Mouse (Mus musculus) embryonic facial prominence, embryonic 14.5 days (tissue): Measurements from ENCODE around the gene Tprn. TPM values are rescaled to one million over a fixed set of nuclear protein-coding genes. Genes with fewer than 3 reads are reported as not detected.
A peak's percentile ranks its signal among the peaks of the same experiment; 100 is the strongest.

Experiments used
- ATAC-seq: fragments of 200-750 bp; cut with Nextera tagmentation; 2 replicates; pipeline ENCODE4 v1.8.0; 2017; ENCODE audit warnings: low read depth, moderate number of reproducible peaks, moderate TSS enrichment
- DNase-seq: peaks from one replicate; pipeline ENCODE4 v3.0.0-alpha.2; 2015; ENCODE audit warnings: low spot score
- H3K27ac ChIP-seq: fragments of 300-500 bp; sonication (generic); replicated peaks from 2 replicates; pipeline ENCODE4 v1.5.1; 2014; ENCODE audit warnings: low read depth, mild to moderate bottlenecking, low read length, moderate library complexity
- H3K27me3 ChIP-seq: fragments of 300-500 bp; sonication (generic); replicated peaks from 2 replicates; pipeline ENCODE4 v1.6.1; 2014; ENCODE audit warnings: low read length; ENCODE audit not compliant: control insufficient read depth, insufficient read depth
- H3K36me3 ChIP-seq: fragments of 300-500 bp; sonication (generic); 2 replicates; pipeline ENCODE4 v1.6.1; 2014; ENCODE audit warnings: low read length, mixed read lengths; ENCODE audit not compliant: control insufficient read depth, insufficient read depth
- H3K4me1 ChIP-seq: fragments of 300-500 bp; sonication (generic); 2 replicates; pipeline ENCODE4 v1.6.1; 2014; ENCODE audit warnings: antibody characterized with exemption, low read length; ENCODE audit not compliant: control insufficient read depth, insufficient read depth
- H3K4me2 ChIP-seq: fragments of 300-500 bp; sonication (generic); 2 replicates; pipeline ENCODE4 v1.6.1; 2014; ENCODE audit warnings: low read depth, mild to moderate bottlenecking, low read length, moderate library complexity, mixed read lengths
- H3K4me3 ChIP-seq: fragments of 300-500 bp; sonication (generic); 2 replicates; pipeline ENCODE4 v1.5.1; 2014; ENCODE audit warnings: low read depth, mild to moderate bottlenecking, low read length
- H3K9ac ChIP-seq: fragments of 300-500 bp; sonication (generic); 2 replicates; pipeline ENCODE4 v1.6.1; 2014; ENCODE audit warnings: low read depth, mild to moderate bottlenecking, low read length, moderate library complexity, mixed read lengths
- H3K9me3 ChIP-seq: fragments of 300-500 bp; sonication (generic); 2 replicates; pipeline ENCODE4 v1.6.1; 2016; ENCODE audit warnings: low read length; ENCODE audit not compliant: control insufficient read depth
- WGBS: fragments of 180-500 bp; shearing (Covaris S2); extraction: QIAGEN DNeasy Blood & Tissue Kit; methylation state at CpG from one replicate; pipeline ENCODE4 v1.1.7; 2014; 5-methylcytosine and 5-hydroxymethylcytosine counted together
- polyA plus RNA-seq: library from polyadenylated mRNA; unstranded; fragments of >200 nt; fragmentation: Nextera tagmentation; extraction: Ambion mirVana; gene quantifications from 2 replicates; pipeline ENCODE4 v1.2.1, GENCODE M21; 2014

Gene Tprn
- polyA plus RNA-seq, 1 experiment from 2014 or later, result 5.1 TPM

DNA sequence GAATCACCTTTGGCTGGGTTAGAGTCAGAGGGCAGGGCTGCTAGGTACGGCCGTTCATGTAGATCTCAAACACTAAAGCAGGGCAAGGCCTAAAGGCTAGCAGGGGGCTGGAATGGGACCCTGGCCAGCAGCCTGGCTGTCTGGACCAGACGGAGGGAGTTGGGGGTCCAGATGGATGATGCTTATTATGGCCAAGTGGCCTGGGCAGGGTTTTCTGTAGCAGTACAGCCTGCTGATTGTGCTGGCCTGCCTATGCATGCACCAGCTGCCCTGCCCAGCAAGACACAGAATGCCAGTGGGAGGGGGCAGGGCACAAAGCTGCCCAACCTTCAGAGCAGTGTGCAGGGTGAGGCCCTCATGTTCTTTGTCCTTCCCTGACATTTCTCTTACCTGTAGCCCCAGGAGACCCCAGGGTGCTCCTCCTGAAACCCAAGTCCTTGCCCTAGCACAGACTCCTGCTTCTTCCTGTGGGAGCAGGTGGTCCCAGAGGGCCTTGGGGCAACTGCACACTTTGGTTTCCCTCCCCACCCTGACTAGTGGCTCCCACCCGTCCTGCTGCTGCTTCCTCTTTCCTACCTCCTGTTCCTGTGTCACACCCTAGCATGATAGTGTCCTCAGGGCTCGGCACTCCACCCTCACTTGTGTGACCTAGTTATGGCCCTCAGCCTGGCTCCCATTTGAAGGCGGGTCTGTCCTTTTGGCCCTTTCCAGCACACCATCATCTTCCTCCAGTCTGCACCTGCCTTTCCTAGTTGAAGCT, 3.7 kb downstream of the Tprn start:
- H3K4me3 ChIP-seq, result no peak overlapping the region
- no peak overlapping the region; the same call in 1 of the 2 replicates for H3K27ac ChIP-seq
- peaks cover 24% of the 10 kb centered on the region for H3K4me1 ChIP-seq
- H3K9ac ChIP-seq, result peak overlapping the region; percentile 5; the same call in 1 of the 2 replicates
- no peak overlapping the region; the same call in 1 of the 2 replicates for H3K4me2 ChIP-seq
- ATAC-seq, result no peak
- no peak for DNase-seq
- no peaks in the 10 kb centered on the region for H3K9me3 ChIP-seq
- WGBS, result 61% methylated on average over 6 of the region's 6 CpGs
- H3K36me3 ChIP-seq, result peaks cover 26% of the 10 kb centered on the region
- H3K27me3 ChIP-seq, result peaks cover 16% of the 10 kb centered on the region

DNA sequence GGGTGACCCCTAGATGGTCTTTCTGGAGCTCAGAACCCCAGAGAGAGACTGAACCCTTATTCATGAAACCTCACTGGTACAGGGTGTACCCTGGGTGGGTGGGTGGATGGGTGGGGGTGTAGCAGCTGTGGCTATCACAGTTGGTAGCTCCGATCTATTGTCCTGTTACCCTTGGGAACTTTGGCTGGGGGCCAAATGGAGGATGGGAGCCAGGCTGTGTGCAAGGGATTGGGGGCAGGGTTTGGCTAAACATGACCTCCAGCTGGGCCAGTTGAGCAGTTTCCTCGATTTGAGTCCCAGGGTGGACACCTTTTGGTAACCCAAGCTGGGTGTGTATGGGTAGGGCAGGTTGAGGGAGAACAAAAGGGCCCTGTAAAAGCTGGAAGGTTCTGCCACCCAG, 4.3 kb downstream of the Tprn start:
- 56% methylated on average over 2 of the region's 2 CpGs for WGBS
- no peak for ATAC-seq
- no peak overlapping the region for H3K4me2 ChIP-seq

DNA sequence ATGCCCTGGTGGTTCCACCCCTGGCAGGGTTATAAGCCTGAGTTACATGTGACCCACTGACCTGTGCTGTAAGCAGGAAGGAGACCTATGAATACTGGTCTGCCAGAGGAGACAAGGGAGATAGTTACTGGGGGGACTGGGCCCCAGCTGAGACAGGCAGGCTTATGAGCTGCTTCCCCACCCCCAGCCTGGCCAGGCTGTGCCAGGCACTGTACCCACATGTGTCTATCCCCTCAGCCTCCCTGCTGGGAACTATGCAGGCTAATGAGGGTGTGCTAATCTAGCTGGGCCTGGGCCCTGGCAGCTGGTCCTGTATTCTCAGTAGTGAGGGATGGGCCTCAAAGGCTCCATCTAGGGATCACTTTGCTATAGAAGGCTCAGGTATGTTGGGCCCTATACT, 4.8 kb downstream of the Tprn start:
- Histone ChIP-seq H3K4me2 (no peak overlapping the region), H3K27ac (no peak overlapping the region), H3K4me3 (no peak overlapping the region), H3K36me3 (peaks cover 26% of the 10 kb centered on the region), H3K4me1 (peaks cover 25% of the 10 kb centered on the region), H3K27me3 (peaks cover 16% of the 10 kb centered on the region), H3K9ac (peak overlapping the region; percentile 8; the same call in 1 of the 2 replicates), H3K9me3 (no peaks in the 10 kb centered on the region)
- no peak for DNase-seq
- ATAC-seq, result no peak

More for the DNA sequence above, 4.3 kb downstream of the Tprn start:
- no peaks in the 10 kb centered on the region for H3K9me3 ChIP-seq
- peaks cover 29% of the 10 kb centered on the region for H3K4me1 ChIP-seq
- no peak overlapping the region; the same call in 1 of the 2 replicates for H3K27ac ChIP-seq
- H3K27me3 ChIP-seq, result peaks cover 16% of the 10 kb centered on the region
- H3K4me3 ChIP-seq, result no peak overlapping the region
- DNase-seq, result no peak
- peak overlapping the region; percentile 8; the same call in 1 of the 2 replicates for H3K9ac ChIP-seq
- H3K36me3 ChIP-seq, result peaks cover 26% of the 10 kb centered on the region

DNA sequence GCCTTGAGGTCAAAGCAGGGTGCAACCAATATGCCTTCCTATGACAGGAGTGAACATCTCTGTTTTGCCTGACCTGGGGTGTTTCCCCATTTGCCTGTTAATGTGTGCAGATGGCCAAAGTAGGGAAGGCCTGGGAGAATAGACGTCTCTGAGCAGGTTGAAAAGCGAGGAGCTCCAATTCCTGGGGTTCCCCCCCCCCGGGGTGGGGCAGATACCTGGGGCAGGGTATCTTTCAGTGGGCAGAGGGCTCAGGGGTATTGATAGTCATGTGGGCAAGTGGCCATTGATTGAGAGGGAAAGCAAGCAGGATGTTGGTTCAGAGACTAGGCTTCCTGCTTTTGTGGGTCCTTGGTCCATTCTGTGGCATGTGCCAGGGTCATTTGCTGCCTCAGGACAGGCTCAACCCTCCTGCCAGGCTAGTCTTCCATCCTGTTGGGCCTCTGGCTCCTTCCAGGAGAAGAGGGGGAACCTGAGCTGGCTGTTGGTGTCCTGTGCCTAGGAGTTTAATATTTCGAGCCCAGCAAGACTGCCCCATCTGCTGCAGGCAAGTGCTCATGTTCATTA, 5.4 kb downstream of the Tprn start:
- peaks cover 26% of the 10 kb centered on the region for H3K36me3 ChIP-seq
- peaks cover 14% of the 10 kb centered on the region for H3K27me3 ChIP-seq
- no peak overlapping the region for H3K4me3 ChIP-seq
- H3K9me3 ChIP-seq, result no peaks in the 10 kb centered on the region
- H3K9ac ChIP-seq, result no peak overlapping the region; the same call in 1 of the 2 replicates
- WGBS, result 60% methylated on average over 4 of the region's 4 CpGs
- H3K4me2 ChIP-seq, result no peak overlapping the region
- H3K4me1 ChIP-seq, result peaks cover 25% of the 10 kb centered on the region
- no peak overlapping the region for H3K27ac ChIP-seq
- ATAC-seq (no peak), DNase-seq (no peak)

DNA sequence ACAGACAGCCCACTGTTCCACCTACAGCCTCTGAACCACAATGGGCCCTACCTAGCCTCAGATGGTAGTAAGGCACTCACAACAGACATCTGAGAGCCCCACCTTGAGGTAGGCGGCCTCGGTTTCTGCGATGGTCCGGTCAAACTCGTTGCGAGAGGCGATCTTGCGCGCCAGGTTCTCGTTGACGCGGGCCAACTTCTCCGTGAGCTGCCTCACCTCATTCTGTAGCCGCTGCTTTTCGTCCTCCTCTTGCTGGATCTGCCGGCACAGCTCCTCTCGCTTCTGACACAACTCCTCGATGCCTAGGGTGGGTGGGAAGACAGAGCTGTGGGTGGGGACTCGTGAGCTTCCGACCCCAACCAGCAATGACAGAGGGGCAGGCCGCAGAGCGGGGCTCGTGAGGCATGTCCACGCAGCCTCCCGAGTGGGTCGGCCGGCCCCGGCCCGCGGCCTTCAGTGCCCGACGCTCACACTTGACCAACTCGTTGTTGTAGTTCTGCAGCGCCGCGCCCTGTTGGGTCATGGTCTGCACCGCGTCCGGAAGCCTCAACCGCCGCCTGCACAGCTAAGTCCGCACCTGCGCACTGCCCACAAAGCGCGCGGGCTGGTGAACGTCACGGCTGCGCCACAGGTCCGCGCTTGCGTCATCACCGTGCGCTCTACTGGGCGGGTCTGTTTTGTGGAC, 9.6 kb downstream of the Tprn start, which contains the start of the genes Ssna1 and Anapc2:
Ssna1 (minus strand) TSS at position 612 of the 685 bp plus-strand sequence.
Anapc2 (plus strand) TSS at position 652 of the 685 bp plus-strand sequence.
- Histone ChIP-seq H3K27me3 (no peaks in the 10 kb centered on the region), H3K36me3 (peaks cover 59% of the 10 kb centered on the region), H3K9me3 (no peaks in the 10 kb centered on the region), H3K4me1 (peaks cover 17% of the 10 kb centered on the region), H3K9ac (peak within 1 kb of the TSS; percentile 84), H3K4me3 (peak within 1 kb of the TSS; percentile 84), H3K4me2 (peak within 1 kb of the TSS; percentile 83), H3K27ac (peak within 1 kb of the TSS; percentile 65)
- DNase-seq (peak; percentile 98), ATAC-seq (peak; percentile 97)
- under 1% methylated on average over 37 of the region's 55 CpGs for WGBS

DNA sequence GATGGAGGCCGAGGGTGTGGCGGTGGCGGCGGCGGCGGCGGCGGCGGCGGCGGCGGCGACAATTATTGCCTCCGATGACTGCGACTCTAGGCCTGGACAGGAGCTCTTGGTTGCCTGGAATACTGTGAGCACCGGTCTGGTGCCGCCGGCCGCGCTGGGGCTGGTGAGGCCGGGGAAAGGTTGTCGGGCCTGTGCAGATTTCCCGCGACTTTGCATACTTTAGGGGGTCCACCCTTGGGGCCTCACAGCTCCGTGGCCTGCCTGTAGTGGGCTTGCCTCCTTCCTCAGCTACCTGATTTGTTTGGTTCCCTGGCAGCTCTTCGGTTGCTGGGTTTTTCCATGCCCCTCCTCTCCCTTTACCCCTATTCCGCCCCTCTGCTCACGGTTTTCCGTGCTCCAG, 10.1 kb downstream of the Tprn start:
- Histone ChIP-seq H3K27ac (peak overlapping the region; percentile 65; the same call in 1 of the 2 replicates), H3K4me3 (peak overlapping the region; percentile 84), H3K36me3 (peaks cover 65% of the 10 kb centered on the region), H3K27me3 (no peaks in the 10 kb centered on the region), H3K4me1 (peaks cover 17% of the 10 kb centered on the region), H3K4me2 (peak overlapping the region; percentile 83), H3K9ac (peak overlapping the region; percentile 84), H3K9me3 (no peaks in the 10 kb centered on the region)
- WGBS, result 2% methylated on average over 5 of the region's 29 CpGs
- no peak for DNase-seq
- ATAC-seq, result peak; percentile 47

DNA sequence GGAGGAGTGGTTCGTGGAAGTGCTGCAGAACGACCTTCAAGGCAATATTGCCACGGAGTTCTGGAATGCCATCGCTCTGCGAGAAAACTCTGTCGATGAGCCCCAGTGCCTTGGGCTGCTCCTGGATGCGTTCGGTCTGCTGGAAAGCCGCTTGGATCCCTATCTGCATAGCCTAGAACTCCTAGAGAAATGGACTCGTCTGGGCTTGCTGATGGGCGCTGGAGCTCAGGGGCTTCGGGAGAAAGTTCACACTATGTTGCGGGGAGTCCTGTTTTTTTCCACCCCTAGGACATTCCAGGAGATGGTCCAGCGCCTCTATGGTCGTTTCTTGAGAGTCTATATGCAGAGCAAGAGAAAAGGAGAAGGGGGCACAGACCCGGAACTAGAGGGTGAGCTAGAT, 10.6 kb downstream of the Tprn start:
- ATAC-seq (no peak), DNase-seq (no peak)
- peaks cover 70% of the 10 kb centered on the region for H3K36me3 ChIP-seq
- H3K9ac ChIP-seq, result peak overlapping the region; percentile 84
- H3K27me3 ChIP-seq, result no peaks in the 10 kb centered on the region
- peaks cover 17% of the 10 kb centered on the region for H3K4me1 ChIP-seq
- H3K4me2 ChIP-seq, result peak overlapping the region; percentile 83
- peak overlapping the region; percentile 84 for H3K4me3 ChIP-seq
- H3K27ac ChIP-seq, result peak overlapping the region; percentile 65; the same call in 1 of the 2 replicates
- no peaks in the 10 kb centered on the region for H3K9me3 ChIP-seq
- 32% methylated on average over 16 of the region's 16 CpGs for WGBS
